Comparison of ENCODE assay signal across 16 mouse cellular contexts in the genomic region with DNA sequence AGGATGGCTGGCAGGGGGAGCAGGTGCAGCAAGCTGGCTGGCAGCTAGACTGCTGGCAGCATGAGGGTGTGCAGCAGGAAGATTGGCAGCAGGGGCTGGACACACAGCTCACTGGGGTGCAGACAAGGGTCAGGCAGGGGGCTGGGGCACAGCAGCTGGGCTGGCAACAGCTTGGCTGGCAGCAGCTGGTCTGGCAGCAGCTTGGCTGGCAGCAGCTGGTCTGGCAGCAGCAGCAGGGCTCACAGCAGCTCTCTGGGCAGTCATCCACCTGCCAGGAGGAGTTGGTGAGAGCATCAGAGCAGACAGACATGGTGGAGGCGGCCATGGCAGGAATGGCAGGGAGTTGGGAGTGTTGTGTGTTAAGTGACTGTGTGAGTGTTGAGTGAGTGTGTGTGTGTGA. TPM values are rescaled to one million over a fixed set of nuclear protein-coding genes. Genes with fewer than 3 reads are reported as not detected.
A peak's percentile ranks its signal among the peaks of the same experiment; 100 is the strongest.
DNase-seq lines count a peak whose midpoint lies in the region.
"Not testable (repeated sequence)": the region's sequence is repeated elsewhere in the genome, so short reads cannot be mapped to it uniquely, and the experiment has no call there.
"Had no signal": no experiment of that assay in that cellular context is flagged by ENCODE, and none has a peak within 500 bp of the region (broad histone marks: within the 10 kb centered on the region; RNA-seq: fewer than 3 reads in every experiment).

Gene Gm7137 (minus strand): TSS at position 325 of the 400 bp plus-strand sequence.

- peak; percentile 16 for DNase-seq in adrenal gland, postnatal 14 days
- DNase-seq in heart, adult 11 months: peak; percentile 95
- peak; percentile 47 to 55 for DNase-seq in heart, postnatal 10 days
- DNase-seq in heart, postnatal 4 days: peak; percentile 28
- peak; percentile 14 for DNase-seq in left cerebral cortex, postnatal 4 days
- peak; percentile 4 for DNase-seq in right cerebral cortex, adult 18-20 months

- intact Hi-C loops in heart, postnatal 10 days (cut with DNase I): loop anchor here (10.0 kb wide), 1 partner anchor 127 kb away; no protein-coding TSS in a partner anchor
- intact Hi-C loops in left cerebral cortex, postnatal 4 days (cut with DNase I): not testable (repeated sequence)

RNA-seq across cellular contexts. Expression of gene Gm7137, which starts in this region (rescaled TPM):
- total RNA-seq in adrenal gland, postnatal 14 days (2021): not detected in 2 replicates
- total RNA-seq in heart, postnatal 10 days (2021): not detected
- not detected for total RNA-seq in heart, postnatal 4 days (2021)
- not detected for total RNA-seq in left cerebral cortex, postnatal 4 days (2021)
- total RNA-seq: adrenal gland, adult 2 months; adrenal gland, postnatal 25 days; CH12.LX; common myeloid progenitor, adult 5-6 weeks; forebrain, postnatal 0 days; G1E; gastrocnemius, adult 2 months; gastrocnemius, postnatal 14 days; gastrocnemius, postnatal 4 days; heart, adult 18-20 months had no signal

Comparison
In these comparisons a context has a peak if more than half of its experiments do, and no peak if none do; other contexts are left out.
1. Peak in every context shown above with its lines: DNase-seq.
2. Peak in DNase-seq in adrenal gland, postnatal 14 days; RNA of the gene not detected or under 1 TPM.
3. Peak in DNase-seq in heart, postnatal 10 days; RNA of the gene not detected or under 1 TPM.
4. Peak in DNase-seq in heart, postnatal 4 days; RNA of the gene not detected or under 1 TPM.
5. Peak in DNase-seq in left cerebral cortex, postnatal 4 days; RNA of the gene not detected or under 1 TPM.
6. DNase-seq: peak in every context shown above with its lines; median percentile 95 in heart, adult 11 months; 51 in heart, postnatal 10 days; 28 in heart, postnatal 4 days; 16 in adrenal gland, postnatal 14 days; 14 in left cerebral cortex, postnatal 4 days; 4 in right cerebral cortex, adult 18-20 months.